Mouse (Mus musculus) testis, postnatal 14 days (tissue): Measurements from ENCODE around the gene Tmem129.

Experiments used
- DNase-seq: peaks from one replicate; pipeline ENCODE4 v3.0.0; 2021; ENCODE audit warnings: low spot score

Tmem129 gene

DNA sequence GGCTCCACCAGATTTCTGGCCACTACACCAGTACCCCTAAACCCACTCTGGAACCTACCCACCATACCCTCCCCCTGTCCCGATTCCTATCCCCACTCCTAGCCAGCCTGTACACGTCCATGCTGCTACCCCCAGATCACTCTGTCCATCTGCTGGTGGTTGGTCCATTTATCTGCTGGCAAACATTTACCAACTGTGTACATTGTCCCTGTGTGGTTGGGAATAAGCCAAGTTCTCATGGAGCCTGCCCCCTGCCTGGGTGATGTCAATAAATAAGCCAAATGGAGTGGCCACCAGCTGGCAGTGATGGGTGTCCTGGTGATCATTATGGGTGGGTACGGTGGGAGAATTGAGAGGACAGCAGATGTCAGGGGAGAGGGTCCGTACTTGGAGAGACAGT, 28.9 kb upstream of the Tmem129 start:
- no peak for DNase-seq

DNA sequence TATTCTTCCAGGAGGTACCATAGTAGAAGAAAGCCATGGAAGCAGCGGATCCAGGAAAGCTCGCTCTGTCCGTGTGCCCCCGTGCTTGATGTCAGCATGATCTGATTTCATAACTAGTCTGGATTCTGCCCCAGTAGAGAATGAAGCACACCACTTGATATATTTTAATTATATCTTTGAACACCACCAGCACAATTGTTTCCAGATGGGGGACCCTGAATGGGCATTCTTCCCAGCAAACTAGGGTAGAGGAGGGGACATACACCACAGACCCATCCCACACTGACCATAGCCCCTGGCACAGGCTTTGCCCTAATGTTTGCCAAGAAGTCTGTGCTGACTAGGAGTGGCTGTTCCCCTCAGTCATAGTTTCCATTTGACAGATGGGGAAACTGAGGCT, 26.7 kb upstream of the Tmem129 start:
- DNase-seq: no peak

DNA sequence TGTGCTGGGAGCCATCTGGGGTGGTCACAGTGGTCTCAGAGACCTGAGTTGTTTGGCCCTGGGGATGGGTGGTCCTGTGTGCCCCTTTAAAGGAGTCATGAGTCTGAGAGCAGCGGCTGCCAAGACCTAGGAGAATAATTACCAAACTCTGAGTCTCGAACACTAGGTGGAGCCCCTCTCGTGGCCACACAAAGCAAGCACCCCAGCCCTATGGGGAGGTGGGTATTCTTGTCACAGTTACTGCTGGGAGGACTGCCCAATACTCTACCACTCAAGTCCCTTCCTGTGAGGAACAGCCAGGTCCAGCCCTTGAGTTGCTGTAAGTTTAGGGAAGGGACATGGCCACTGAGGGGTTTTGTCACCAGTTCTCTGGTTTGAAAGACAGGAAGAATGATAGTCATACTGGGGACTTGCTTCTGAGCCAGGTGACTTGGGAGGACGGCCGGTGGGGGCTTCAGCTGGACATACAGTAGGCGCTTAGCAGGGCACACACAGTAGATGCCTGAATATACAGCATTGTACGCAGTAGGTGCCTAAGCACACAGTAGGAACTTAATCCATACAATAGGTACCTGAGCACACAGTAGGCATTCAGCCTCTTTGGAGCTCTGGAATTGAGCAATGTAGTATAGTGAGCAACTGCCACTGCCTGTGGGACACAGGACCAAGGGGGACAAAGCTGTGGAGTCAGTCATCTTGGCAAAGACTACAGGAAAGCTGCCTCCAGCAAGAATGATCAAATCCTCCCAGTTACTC, 25.9 kb upstream of the Tmem129 start:
- DNase-seq: no peak

DNA sequence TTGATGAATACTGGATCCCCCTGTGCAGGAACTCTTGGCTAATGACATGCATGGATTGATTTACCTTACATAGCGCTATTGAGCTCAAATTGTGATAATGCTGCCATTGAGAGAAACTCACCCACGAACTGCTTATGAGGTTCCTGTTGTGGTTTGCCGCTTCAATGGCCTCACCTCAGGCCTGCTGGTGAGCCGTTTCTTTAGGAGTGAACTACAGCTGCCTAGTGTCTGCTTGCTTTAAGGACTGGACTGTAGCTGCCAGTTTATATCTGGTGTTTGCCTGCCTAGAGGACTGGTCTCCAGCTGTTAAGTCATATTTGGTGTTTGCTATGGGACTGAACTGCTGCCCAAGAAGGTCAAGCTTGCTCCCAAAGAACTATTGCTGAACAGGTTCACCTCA, 24.7 kb upstream of the Tmem129 start:
- no peak for DNase-seq

DNA sequence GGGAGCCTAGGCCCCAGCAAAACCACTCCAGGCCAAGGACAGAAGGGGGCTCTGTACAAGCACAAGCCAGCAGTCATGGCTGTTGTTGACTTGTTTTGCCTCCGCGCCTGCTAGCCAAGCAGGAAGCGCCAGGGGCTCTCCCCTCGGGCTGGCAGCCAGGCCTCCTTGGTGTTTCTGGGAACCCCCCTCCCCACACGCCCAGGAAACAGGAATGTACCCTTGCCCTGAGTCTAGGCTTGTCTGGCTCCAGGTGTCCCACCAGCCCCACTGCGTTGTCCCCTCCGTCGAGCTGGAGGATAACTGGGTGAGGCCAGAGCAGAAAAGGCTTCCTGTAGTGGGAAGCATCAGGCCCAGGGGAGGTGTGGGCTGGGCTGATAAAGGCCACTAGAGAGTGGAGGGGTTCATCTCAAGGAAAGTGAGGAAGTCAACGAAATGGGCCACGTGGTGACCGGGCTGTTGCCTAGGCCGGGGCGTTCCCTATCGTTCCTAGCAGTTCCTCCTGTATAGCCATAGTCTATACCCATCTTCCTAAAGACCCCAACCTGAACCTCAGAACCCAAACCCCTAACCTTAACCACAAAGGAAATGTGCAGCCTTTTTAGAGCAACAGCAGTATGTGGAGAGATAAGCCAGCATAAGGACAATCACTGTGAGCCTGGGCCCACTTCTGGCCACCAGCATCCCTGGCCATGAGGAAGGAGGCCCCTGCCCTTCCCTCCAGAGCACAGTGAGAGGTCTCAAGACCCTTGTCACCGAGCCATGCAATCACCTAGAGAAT, 23.6 kb upstream of the Tmem129 start:
- no peak for DNase-seq

DNA sequence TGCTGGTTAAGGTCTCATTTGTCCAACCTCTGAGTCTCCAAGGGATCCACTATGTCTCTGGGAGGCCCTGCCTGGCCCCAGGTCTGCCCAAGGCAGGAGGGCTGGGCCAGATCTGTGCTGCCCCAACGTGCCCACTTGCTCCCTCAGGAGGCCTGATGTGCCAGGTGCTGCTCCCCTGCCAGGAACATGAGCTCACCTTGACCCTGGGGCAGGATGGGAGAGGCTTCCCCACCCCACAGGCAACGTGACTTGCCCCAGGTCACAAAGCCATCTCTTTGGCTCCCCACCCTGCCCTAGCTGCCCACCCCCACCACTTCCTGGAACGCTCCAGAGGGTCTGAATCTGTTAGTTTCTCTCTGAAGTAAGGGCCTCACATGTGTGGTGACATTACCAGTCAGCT, 22.8 kb upstream of the Tmem129 start:
- DNase-seq: no peak

DNA sequence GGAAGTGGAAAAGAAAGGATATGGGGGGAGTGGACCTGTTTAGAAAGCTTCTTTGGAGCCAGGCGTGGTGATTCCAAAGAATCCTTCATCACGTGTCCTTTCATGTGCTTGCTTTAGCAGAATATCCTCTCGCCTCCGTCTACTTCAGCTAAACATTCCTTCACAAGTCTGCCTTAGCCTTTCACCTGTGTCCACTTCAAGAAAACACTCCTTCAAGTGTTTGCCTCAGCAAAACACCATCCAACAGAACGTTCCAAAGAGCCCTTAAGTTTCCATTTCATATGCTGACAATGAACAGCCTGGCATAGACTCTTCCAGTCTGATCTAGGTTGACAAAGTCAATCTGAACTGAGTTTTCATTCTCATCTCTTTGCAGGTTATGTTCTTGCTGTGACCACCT, 20.0 kb upstream of the Tmem129 start:
- no peak for DNase-seq

DNA sequence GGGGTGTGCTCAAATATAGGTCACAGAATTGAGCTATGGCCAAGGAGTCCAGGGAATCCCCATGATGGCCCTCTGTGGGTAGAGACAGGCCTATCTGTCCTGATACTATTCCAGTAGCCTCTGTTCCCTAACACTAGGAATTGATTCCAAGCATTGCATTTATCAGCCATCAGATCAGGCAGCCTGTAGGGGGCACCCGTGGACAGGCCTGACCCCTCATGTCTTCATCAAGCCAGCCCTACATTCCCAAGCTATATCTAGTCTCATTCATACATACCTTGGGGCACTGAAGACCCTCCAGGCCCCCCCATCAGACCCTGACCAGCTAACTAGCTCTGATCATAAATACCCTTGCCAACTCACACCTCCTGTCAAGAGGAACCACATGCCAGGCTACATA, 17.7 kb upstream of the Tmem129 start:
- DNase-seq: no peak

DNA sequence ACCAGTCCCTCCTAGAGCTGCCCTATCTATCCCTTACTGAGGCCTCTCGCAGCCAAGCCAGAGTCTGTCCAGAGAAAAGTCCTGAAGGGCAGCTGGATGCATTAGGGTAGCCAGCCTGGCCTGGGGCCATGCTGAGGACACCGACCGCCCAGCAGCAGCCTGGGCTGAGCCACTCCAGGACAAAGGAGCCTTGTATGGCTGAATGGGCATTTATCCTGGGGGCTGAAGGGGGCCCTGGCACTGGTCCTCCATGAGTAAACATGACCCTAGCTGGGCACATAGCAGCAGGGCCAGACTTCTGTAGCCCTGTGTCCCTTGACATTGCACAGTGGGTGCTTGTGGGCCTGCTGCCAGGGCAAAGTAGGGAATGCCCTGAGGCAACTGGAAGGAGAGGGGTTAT, 16.2 kb upstream of the Tmem129 start:
- DNase-seq: no peak

DNA sequence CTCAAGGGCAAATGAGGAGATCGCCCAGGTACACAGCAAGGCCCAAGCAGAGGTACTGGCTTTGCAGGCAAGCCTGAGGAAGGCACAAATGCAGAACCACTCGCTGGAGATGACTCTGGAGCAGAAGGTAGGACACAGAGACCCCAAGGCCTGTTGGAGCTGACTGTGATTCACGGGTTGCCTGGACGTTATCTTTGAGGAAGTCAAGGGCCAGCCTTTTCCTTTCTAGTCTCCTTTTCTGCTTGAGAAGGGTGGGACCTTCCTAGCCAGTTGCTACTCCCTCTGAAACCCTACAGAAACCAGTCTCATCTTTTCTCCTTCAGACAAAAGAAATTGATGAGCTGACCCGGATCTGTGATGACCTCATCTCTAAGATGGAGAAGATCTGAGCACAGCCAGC, 13.4 kb upstream of the Tmem129 start:
- no peak for DNase-seq

DNA sequence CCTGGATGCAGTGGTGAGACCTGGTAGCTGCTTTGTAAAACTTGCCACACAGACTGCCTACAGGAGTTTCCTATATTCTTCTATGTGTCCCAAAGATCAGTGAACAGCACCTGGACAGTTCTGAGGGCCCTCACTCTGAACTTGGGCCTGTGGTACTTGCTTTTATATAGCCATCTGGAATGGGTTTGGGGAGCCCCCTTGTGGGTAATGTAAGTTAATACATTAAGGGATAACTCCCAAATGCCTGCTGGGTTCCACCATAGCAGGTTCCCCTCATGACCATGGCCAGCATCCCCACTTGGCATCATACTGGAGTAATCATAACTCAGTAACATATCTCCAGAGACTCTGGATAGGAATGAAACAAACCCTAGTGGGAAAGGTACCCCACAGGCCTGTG, 10.0 kb upstream of the Tmem129 start:
- no peak for DNase-seq

DNA sequence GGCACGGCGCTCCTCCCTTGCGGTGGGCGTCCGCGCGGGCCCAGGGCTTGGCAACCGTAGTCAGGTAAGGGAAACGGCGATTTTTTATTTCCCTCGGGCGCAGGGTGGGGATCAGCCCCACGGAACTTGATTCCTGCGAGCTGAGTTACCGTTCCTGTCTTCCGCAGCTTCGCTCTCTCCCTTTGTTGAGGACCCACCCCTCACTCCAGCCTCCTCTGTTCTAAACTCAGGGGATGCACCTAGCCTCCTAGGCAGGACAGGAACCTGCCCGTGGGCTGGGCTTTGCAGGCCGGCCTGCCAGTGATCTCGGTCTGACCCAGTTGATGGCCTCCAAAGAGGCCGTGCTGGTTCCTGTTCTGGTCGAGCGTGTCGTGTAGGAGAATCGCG, 441 bp upstream of the Tmem129 start:
- no peak for DNase-seq

DNA sequence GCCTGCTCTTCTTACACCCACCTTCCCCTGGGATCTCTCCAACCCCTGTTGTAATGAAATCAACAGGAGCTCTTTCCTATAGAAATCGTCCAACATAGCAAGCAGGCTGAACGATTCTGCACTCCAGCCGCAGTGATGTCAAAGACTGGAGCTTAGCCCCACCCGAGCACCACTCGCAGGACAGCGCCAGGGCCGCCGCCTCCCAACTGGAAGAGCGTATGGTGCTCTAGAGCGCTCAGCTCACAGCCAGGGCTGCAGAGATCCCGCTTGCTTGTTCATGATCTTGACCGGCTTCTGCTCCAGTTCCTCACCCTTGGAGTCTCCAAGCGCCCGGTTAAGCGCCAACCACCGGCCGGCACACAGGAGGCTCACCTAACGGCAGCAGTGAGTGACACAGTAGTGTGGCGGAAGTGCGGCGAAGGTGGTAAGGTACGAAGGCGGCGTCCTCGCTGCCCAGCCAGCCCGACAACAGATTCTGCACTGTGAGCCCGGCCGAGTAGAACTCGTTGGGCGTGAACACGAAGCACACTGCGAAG, 897 bp downstream of the Tmem129 start:
- DNase-seq: no peak

DNA sequence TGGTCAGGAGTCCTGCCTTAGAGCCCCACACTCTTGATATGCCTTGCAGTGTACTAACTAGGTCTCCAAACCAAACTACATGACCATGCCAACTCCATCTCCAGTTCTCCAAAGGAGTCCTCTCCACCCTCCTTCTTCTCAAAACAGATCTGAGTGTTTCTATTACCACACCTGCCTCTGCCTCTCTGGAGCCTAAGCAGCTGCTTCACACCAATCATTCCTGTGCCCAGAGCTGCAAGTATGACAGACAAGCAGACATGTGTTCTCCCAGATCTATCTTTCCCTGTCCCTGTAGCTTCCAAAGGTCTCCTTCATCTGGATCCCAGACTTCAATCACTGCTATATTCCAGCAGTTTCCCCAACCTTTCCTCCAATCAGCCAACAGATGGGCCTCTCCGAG, 1.5 kb downstream of the Tmem129 start:
- no peak for DNase-seq

DNA sequence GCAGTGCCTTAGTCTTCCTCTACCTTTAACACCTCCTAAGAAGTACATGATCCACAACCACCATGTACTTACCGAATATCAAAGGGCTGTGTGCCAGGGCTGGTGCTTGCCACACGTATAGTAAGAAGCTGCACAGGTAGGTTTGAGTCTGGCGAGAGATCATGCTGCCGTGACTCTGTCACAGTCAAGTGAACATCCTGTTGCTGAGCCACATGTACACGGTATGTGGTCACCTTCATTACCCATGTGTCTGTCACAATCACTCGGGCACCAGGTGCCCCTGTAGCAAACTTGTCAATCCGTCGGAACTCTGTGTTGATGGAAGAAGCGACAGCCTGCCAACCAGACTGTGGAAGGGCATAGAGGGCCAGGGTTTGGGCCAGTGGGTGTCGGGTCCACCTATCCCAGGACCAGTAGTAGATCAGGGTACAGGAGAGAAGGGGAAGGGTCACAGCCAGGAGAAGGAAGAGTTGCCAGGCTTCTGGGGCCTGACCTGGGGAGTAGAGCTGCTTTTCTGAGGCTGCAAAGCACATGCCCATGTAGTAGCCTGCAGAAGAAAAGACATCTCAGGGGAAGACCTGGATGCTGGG, 2.9 kb downstream of the Tmem129 start:
- DNase-seq: no peak

DNA sequence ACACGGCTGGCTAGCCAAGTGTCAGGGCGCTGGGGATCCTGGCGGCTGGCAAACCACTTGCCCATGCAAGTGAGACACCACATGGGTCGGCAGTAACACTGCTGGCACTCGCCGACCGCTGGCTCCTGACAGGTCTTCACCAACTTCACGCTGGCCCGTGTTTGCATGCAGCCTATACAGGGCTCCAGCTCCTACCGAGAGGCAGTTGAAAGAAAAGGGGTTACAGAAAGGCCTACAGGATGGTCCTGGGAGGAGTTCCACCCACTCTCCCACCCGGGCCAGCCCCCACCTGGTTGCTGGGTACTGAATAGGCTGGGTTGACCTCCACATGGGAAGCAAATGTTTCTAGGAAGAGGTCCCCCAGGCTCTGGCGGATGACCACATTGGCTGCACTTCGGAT, 3.8 kb downstream of the Tmem129 start:
- DNase-seq: peak; percentile 25

DNA sequence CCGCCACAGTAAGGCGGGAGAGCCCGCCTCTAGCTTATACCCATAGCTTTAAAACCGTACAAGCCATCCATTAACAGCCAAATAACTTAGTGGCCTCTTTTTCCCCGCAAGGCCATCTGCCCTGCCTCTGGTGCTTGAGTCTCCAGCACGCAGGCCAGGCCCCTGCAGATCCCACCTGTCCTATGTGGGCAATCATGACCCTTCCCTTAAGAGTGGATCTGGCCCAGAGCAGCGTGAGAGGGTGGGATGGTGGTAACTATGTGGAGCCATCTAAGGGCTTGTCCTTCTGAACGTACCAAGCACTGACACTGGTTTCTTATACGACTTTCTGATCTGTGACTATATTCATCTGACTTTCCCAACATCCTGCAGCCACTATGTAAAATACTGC, 5.4 kb downstream of the Tmem129 start:
- DNase-seq: no peak

DNA sequence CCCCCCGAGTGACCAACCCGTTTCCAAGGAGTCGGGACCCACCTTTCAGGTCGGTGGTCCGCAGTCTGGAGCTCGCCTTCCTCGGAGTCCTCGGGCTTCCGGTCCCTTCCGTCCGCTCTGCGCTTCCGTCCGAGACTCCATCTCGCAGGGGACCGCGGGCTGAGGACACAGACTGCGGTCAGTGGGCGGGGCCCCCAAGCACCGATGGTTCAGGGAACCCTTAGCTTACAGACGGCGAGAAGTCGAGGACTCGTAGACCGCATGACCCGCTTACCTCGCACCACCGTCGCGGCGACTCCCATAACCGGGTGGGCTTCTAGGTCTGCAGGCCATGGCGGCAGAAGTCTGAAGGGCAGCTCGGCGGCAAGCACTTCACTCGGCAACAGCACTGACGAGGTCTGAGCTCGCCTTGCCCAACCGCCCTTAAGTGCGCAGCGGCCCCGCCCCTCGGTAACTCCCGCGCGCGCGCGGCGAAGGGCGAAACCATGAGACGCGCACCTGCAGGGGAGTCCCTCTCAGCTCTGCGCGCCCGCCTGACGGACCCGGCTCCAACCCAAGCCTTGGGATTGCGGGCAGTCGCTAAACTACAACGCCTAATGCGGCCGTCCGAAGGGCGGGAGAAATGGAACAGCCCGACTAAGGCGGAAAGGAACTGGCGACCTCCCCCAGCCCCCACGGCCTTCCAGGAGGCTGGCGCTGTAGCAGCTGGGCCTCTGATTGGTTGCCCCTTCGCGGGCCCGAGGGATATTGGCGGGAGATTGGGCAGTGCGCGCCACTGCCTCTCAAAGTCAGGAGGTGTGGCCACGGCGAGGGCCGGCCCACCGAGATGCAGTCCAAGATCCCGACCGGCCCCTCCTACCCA, 6.1 kb downstream of the Tmem129 start, which contains the start of gene Slbp:
Slbp (minus strand) TSS at position 654 of the 862 bp plus-strand sequence.
- DNase-seq: peak; percentile 97

DNA sequence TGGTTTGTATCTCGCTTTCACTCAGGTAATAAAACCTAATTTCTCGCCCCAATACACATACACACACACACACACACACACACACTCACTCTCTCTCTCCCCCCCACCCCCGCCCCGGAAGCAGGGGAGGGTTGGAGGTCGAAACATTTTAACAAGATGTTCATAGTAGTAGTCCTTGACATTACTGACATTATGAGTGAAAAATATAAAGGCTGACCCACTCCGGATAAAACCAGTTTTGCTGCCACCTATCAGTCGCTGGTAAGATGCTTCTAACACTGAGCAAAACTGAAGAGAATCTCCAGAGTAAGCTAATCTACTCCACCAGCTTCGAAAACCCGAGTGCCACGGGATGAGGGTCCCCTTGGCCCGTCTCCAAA, 6.7 kb downstream of the Tmem129 start:
- DNase-seq: no peak

DNA sequence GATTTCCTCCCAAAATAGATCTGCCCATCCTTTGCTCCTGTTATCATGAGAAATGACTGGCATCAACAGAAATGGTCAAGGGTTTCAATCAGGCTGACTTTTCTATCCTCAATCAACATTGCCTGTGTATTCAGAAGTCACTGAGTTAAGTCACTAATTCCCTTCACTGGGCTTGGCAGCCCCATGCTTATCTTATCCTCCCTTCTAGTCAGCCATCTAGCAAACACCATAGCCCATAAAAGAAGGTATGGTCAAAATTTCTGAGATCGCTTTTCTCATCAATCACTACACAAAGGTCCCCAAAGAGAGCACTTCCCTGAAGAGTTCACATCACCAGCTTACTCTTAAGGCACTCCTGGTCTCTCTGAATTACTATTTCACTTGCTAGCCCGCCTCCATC, 7.2 kb downstream of the Tmem129 start:
- no peak for DNase-seq

DNA sequence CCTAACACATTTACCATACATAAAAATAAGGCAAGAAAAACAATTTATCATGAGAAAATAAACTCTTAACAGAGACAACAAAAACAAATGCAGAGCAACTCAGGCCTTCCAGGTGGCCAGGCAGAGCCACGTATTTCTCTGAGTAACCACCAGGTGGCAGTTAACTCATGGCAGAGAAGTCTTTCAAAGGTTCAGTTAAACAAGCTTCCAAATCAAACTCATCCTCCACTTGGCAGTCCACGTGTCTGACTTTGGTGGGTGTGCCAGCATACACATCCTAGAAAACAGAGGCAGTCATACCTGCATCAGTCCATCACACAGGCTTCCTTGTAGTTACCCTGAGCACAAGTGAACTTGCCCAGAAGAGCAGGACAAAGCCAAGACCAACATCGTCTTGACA, 17.6 kb downstream of the Tmem129 start:
- no peak for DNase-seq

DNA sequence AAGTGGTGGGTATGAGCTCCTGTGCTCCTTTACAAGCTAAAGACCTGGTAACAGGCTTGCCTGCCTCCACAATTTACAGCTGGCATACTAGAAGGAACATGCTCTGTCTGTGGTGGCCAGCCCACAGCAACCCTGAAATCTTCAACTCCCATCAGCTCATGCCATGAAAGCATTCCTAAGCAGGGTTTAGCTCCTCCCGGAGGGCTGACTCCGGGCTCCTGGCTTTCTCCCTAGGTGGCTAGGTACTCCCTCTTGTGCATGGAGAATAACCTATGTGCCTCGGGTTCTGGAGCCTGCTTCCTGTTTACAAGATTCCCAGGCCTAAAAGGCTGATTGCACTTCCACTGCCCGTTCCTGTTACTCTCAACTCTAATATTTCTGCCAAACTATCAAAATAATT, 19.4 kb downstream of the Tmem129 start:
- no peak for DNase-seq
